Mouse (Mus musculus): ENCODE results near the gene Plppr4.

GRCm38 (mm10) chr3:117310801-117311368 lies 49.8 kb downstream of the Plppr4 start:
- TF ChIP-seq CTCF (IDR thresholded peaks at IDR 0.05; ENCODE audit: control insufficient read depth, insufficient read depth, low read length) = no peak
- TF ChIP-seq POLR2A (IDR thresholded peaks at IDR 0.05; ENCODE audit: borderline replicate concordance, control insufficient read depth, low read depth, low read length) = no peak
